ENCODE assay signal across 23 mouse cellular contexts in the genomic region with DNA sequence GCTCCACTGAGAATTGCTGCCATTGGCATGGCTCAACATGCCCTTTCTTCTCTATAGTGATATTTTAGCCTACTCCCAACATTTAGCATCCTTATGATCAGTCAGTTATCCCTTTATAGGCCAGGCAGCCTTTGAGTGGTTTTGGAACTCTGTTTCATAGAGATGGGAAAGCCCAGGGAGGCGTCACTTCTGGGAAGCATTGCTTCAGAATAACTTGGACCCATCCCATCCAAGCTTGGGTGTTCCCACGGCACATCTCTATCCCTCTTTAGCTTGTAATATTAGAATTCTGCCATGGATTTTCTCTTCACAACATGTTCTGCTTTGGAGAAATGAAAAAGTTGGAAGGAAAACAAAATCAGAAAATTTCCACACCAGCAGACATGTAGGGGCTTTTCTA.
DNase-seq lines count a peak whose midpoint lies in the region; ATAC-seq and TF ChIP-seq lines count a peak whose summit lies in the region.
"Had no signal": no experiment of that assay in that cellular context is flagged by ENCODE, and none has a peak within 500 bp of the region (broad histone marks: within the 10 kb centered on the region; RNA-seq: fewer than 3 reads in every experiment).

No protein-coding gene starts in this region.

- no peak for ATAC-seq in midbrain, embryonic 12.5 days (ENCODE audit: low FRiP score, low read depth)
- ATAC-seq in midbrain, postnatal 0 days (ENCODE audit: low FRiP score) = no peak
- ATAC-seq in erythroblast, adult 5-6 weeks (replicated peaks; ENCODE audit: low FRiP score, poor library complexity, severe bottlenecking) = no peak
- ATAC-seq: forebrain, embryonic 14.5 days had no signal

- H3K9ac ChIP-seq in midbrain, embryonic 12.5 days (replicated peaks) = no peak overlapping the region
- no peak overlapping the region for H3K9ac ChIP-seq in midbrain, postnatal 0 days (replicated peaks; ENCODE audit: low read length, poor library complexity, severe bottlenecking)
- H3K9ac ChIP-seq: embryonic facial prominence, embryonic 12.5 days; limb, embryonic 15.5 days; liver, embryonic 14.5 days; lung, embryonic 14.5 days; neural tube, embryonic 15.5 days; stomach, embryonic 15.5 days had no signal

- no peaks in the 10 kb centered on the region for H3K36me3 ChIP-seq in midbrain, embryonic 12.5 days
- H3K36me3 ChIP-seq in midbrain, postnatal 0 days (ENCODE audit: insufficient read depth, low read length) = no peaks in the 10 kb centered on the region
- H3K36me3 ChIP-seq: embryonic facial prominence, embryonic 12.5 days; limb, embryonic 15.5 days; neural tube, embryonic 15.5 days; stomach, embryonic 15.5 days had no signal

- H3K4me2 ChIP-seq in midbrain, embryonic 12.5 days (replicated peaks) = no peak overlapping the region
- H3K4me2 ChIP-seq in midbrain, postnatal 0 days (ENCODE audit: low read depth, low read length, poor library complexity, severe bottlenecking) = no peak overlapping the region
- H3K4me2 ChIP-seq: embryonic facial prominence, embryonic 12.5 days; limb, embryonic 15.5 days; lung, embryonic 14.5 days; neural tube, embryonic 15.5 days; stomach, embryonic 15.5 days had no signal

- H3K4me3 ChIP-seq in midbrain, embryonic 12.5 days = no peak overlapping the region
- no peak overlapping the region for H3K4me3 ChIP-seq in midbrain, postnatal 0 days (ENCODE audit: low read depth, low read length)
- no peak overlapping the region for H3K4me3 ChIP-seq in layer of hippocampus, adult 2 months
- H3K4me3 ChIP-seq: embryonic facial prominence, embryonic 12.5 days; limb, embryonic 15.5 days; neural tube, embryonic 15.5 days; stomach, embryonic 15.5 days had no signal

- H3K27me3 ChIP-seq in midbrain, embryonic 12.5 days = no peaks in the 10 kb centered on the region
- H3K27me3 ChIP-seq in midbrain, postnatal 0 days (ENCODE audit: insufficient read depth, low read length) = no peaks in the 10 kb centered on the region
- H3K27me3 ChIP-seq: embryonic facial prominence, embryonic 12.5 days; limb, embryonic 15.5 days; neural tube, embryonic 15.5 days; stomach, embryonic 15.5 days had no signal

- peaks cover 31% of the 10 kb centered on the region for H3K4me1 ChIP-seq in midbrain, embryonic 12.5 days
- no peaks in the 10 kb centered on the region for H3K4me1 ChIP-seq in midbrain, postnatal 0 days (ENCODE audit: insufficient read depth, low read length)
- H3K4me1 ChIP-seq: limb, embryonic 15.5 days; stomach, embryonic 15.5 days had no signal

- WGBS in midbrain, embryonic 12.5 days = 89% methylated on average over 2 of the region's 2 CpGs
- WGBS in midbrain, postnatal 0 days = 94% methylated on average over 2 of the region's 2 CpGs

- peak; percentile 33 to 48 for DNase-seq in heart, adult 9 months (ENCODE audit: low spot score in 2 of 2)
- DNase-seq in heart, adult 8-10 months (ENCODE audit: low spot score) = no peak
- DNase-seq in midbrain, postnatal 0 days (ENCODE audit: low spot score) = no peak
- peak; percentile 8 for DNase-seq in fibroblast of lung, adult 2 months (ENCODE audit: low read depth)
- peak; percentile 5 for DNase-seq in gastrocnemius, postnatal 10 days
- no peak for DNase-seq in layer of hippocampus, adult 2 months (ENCODE audit: low spot score in 2 of 2)
- DNase-seq: cerebellum, adult 18-20 months; cerebellum, postnatal 25 days; kidney, adult 18-20 months; left cerebral cortex, postnatal 4 days; lung, embryonic 14.5 days; right cerebral cortex, adult 18-20 months; right cerebral cortex, postnatal 4 days; thymus, postnatal 25 days had no signal

- H3K27ac ChIP-seq in midbrain, embryonic 12.5 days (replicated peaks) = 0 out of 2 replicates have a peak overlapping the region, but pooled peaks have one; percentile 10
- H3K27ac ChIP-seq in midbrain, postnatal 0 days (ENCODE audit: low read depth, low read length) = no peak overlapping the region
- no peak overlapping the region for H3K27ac ChIP-seq in layer of hippocampus, adult 2 months
- H3K27ac ChIP-seq: embryonic facial prominence, embryonic 12.5 days; kidney, postnatal 0 days; limb, embryonic 15.5 days; liver, embryonic 14.5 days; neural tube, embryonic 15.5 days; stomach, embryonic 15.5 days had no signal

- TF ChIP-seq CTCF in midbrain, postnatal 0 days (IDR thresholded peaks at IDR 0.05) = no peak
- TF ChIP-seq CTCF in layer of hippocampus, adult 2 months (conservative IDR thresholded peaks at IDR 0.05) = no peak

- H3K9me3 ChIP-seq in midbrain, embryonic 12.5 days = no peaks in the 10 kb centered on the region
- no peaks in the 10 kb centered on the region for H3K9me3 ChIP-seq in midbrain, postnatal 0 days (ENCODE audit: low read length)
- H3K9me3 ChIP-seq: embryonic facial prominence, embryonic 12.5 days; limb, embryonic 15.5 days; neural tube, embryonic 15.5 days; stomach, embryonic 15.5 days had no signal

Comparison
In these comparisons a context has a peak if more than half of its experiments do, and no peak if none do; other contexts are left out.
1. DNase-seq: peak in heart, adult 9 months (2 of 2), fibroblast of lung, adult 2 months (single experiment) and gastrocnemius, postnatal 10 days (single experiment); none in heart, adult 8-10 months (single experiment), midbrain, postnatal 0 days (single experiment) and layer of hippocampus, adult 2 months (0 of 2).